Mouse (Mus musculus): ENCODE data around the gene Grb7. TPM values are rescaled to one million over a fixed set of nuclear protein-coding genes. Genes with fewer than 3 reads are reported as not detected.

Gene Grb7
- polyA plus RNA-seq, 1 experiment from 2014 or later = 0.21 TPM

DNA sequence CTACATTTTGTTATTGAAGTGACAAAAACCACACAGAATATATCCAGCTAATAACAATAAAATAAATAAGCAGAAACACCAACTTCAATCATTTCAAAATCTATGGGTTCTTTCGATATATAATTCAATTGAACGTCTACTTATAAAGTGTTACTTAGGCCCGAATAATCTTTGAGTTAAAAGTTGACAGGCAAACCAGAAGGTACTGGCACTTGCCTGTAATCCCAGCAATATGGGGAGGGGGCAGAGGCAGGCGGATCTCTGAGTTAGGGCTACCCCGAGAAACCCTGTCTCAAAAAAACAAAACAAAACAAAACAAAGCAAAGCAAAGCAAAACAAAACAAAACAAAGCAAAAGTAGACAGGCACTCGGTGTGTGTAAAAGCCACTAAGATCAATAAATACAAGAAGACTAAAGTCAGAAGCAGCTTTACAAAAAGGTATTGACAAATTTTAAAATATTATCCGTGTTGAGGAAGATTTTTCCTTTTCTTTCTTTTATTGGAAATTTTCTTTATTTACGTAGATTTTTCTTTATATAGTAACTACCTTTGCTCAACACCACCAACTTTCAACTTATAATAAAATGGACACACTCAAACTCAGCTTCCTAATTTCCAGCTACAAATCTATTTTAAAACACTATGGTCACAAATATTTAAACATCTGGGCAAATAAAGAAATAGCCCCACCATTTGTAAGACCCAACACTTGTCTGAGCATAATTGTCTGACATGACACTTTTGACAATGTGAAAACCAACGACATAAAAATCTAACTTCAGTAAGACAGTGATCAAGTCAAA is 29.6 kb downstream of the Grb7 start:
- no peak overlapping the region for H3K27ac ChIP-seq
- H3K4me1 ChIP-seq = peaks cover 4% of the 10 kb centered on the region; the same call in 1 of the 2 replicates
- ATAC-seq = no peak
- H3K4me3 ChIP-seq = no peak overlapping the region
- H3K27me3 ChIP-seq = no peaks in the 10 kb centered on the region
- H3K36me3 ChIP-seq (ENCODE audit: poor library complexity, severe bottlenecking) = no peaks in the 10 kb centered on the region
- H3K9me3 ChIP-seq (replicated peaks) = no peaks in the 10 kb centered on the region
- no peak overlapping the region for H3K9ac ChIP-seq
- WGBS = 88% methylated on average over 9 of the region's 9 CpGs
- H3K4me2 ChIP-seq = no peak overlapping the region

DNA sequence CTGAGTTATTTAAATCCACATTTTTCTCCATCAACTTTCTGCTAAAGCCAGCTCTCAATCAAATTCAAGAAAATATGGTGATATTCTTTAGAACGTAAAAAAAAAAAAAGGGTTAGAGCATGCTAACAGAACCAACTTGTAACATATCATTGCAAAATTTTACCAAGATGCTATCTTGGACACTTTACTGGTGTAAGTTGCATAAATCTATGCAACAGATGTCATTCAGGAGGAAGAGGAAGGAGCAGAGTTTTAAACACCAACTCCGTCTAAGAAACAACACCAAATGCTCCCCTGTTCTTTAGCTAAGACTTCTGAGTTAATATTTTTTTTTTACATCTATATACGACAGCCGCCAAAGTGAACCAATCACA is 30.2 kb downstream of the Grb7 start:
- ATAC-seq = no peak
- H3K27me3 ChIP-seq = no peaks in the 10 kb centered on the region
- no peaks in the 10 kb centered on the region for H3K9me3 ChIP-seq (replicated peaks)
- no peak overlapping the region for H3K27ac ChIP-seq
- no peak overlapping the region for H3K4me2 ChIP-seq
- H3K36me3 ChIP-seq (ENCODE audit: poor library complexity, severe bottlenecking) = no peaks in the 10 kb centered on the region
- no peak overlapping the region for H3K4me3 ChIP-seq
- no peak overlapping the region for H3K9ac ChIP-seq
- peaks cover 4% of the 10 kb centered on the region; the same call in 1 of the 2 replicates for H3K4me1 ChIP-seq
- 93% methylated on average over 4 of the region's 4 CpGs for WGBS

DNA sequence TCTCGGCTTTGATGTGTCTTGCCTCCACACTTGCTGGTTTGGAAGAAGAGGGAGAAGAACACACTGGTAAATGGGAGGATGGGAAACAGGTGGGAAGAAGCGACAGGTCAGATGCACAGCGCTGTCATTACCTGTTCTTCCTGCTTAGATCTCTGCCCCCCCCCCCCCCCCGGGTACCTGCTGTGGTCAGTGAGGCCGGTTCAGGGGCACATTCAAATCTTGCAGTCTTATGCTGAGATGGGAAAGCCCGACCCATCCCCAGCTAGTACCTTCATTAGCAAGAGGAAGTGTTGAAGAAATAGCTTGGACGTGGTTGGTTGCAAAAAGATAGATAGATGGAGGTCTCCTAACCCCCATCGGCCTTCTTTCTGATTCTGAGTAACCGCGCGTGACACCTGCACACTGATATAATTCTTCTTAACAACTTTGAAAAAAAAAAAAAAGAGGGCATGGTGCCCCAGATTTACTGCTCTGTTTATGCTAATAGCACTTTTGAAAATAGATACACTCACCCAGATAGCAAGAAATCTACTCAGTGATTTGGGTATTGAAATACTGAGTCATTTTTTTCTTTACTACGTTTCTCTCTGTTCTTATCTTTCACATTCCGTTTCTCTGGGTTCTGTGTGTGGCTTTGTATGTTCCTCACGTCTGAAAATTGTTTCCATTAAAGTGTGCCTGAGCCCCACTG is 31.0 kb downstream of the Grb7 start:
- H3K4me2 ChIP-seq = no peak overlapping the region
- H3K9me3 ChIP-seq (replicated peaks) = no peaks in the 10 kb centered on the region
- H3K27me3 ChIP-seq = no peaks in the 10 kb centered on the region
- no peak overlapping the region for H3K9ac ChIP-seq
- ATAC-seq = no peak
- no peaks in the 10 kb centered on the region for H3K36me3 ChIP-seq (ENCODE audit: poor library complexity, severe bottlenecking)
- WGBS = 78% methylated on average over 14 of the region's 14 CpGs
- no peak overlapping the region for H3K27ac ChIP-seq
- peaks cover 4% of the 10 kb centered on the region; the same call in 1 of the 2 replicates for H3K4me1 ChIP-seq
- H3K4me3 ChIP-seq = no peak overlapping the region

DNA sequence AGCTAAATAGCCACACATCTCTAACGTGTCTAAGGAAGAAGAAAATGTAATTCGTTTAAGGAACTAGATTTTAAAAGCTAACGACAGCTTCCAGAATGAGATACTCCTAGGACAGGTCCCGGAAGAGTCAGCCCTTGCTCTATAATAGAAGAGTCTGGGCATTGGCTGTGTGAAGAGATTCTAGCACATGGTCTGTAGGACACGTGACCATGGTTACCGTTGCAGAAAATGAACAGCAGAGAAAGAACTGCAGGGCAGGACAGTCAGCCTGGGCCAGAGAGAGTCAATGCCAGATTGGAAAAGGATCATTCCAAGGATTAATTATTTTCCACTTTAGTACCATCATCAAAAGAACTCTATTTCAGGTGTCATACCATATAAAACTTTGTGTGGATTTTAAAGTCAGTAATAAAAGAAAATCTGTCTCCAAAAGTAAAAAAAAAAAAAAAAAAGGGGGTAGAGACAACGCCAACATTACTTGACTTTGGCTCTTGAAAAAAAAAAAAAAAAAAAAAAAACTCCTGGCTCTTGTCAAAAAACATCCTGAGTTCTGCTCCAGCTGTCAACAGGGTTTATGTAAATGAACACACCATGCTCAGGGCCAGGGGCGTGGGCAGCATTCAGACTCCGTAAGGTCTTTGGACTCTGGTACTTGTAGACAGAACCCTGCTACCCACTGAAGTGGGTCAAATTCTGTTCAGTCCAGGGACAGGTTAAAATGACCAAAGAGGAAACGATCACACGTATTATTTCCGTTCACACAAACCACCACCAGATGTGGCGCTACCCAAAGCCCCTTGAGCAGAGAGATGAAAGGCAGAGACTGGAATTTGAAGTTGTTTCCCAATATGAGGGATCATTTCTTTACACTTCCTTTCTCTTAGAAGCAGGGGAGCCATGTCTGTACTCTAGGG is 33.1 kb downstream of the Grb7 start:
- no peaks in the 10 kb centered on the region for H3K27me3 ChIP-seq
- no peaks in the 10 kb centered on the region for H3K4me1 ChIP-seq
- no peak for ATAC-seq
- no peak overlapping the region for H3K4me2 ChIP-seq
- H3K9ac ChIP-seq = no peak overlapping the region
- no peaks in the 10 kb centered on the region for H3K36me3 ChIP-seq (ENCODE audit: poor library complexity, severe bottlenecking)
- WGBS = 85% methylated on average over 13 of the region's 13 CpGs
- H3K4me3 ChIP-seq = no peak overlapping the region
- no peaks in the 10 kb centered on the region for H3K9me3 ChIP-seq (replicated peaks)
- H3K27ac ChIP-seq = no peak overlapping the region

DNA sequence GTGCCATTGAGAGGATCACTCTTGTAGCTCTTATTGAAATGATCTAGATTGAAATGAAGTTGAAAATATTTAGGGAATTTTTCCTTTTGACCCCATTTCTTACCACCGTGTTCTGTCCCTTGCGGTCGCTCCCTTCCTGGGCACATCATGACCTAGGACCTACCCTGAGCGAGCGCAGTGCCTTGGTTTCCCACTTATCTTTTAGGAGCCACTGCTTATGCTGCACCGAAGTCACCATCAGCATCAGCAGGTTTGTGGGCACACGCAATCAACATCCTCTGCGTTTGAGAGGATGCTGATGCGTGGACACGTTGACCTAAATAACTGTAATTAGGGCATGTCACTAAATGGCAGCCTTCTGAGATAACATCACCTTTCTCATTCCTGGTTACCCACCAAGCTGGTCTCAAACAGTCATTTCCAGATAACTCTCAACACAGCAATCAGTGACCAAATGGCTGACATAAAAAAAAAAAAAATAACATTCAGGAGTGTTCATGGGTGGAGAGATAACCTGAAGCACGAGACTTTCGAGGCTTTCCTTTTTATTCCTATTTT is 33.8 kb downstream of the Grb7 start:
- no peak overlapping the region for H3K4me3 ChIP-seq
- no peak overlapping the region for H3K4me2 ChIP-seq
- no peaks in the 10 kb centered on the region for H3K27me3 ChIP-seq
- no peak for ATAC-seq
- no peak overlapping the region for H3K9ac ChIP-seq
- no peak overlapping the region for H3K27ac ChIP-seq
- H3K9me3 ChIP-seq (replicated peaks) = no peaks in the 10 kb centered on the region
- 91% methylated on average over 12 of the region's 12 CpGs for WGBS
- no peaks in the 10 kb centered on the region for H3K4me1 ChIP-seq
- no peaks in the 10 kb centered on the region for H3K36me3 ChIP-seq (ENCODE audit: poor library complexity, severe bottlenecking)

DNA sequence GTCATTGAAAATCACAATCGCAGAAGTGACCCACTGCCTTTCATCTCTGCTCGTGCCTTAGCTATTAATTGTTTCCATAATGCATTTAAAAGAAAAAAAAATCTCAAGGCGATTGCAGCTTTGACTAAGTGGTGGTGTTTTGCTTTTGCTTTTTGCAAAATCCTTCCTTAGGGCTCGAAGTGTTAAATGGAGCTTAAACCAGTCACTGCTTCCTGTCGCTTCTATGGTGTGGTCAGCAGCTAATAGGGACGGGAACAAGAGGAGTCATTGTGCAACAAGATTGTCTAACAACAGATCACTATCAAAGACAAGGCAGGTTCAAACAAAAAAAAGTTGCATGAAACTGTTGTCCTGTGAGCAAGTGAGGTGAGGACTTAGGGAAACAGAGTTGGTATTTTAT is 35.0 kb downstream of the Grb7 start:
- Histone ChIP-seq H3K27ac (no peak overlapping the region), H3K4me1 (no peaks in the 10 kb centered on the region), H3K9ac (no peak overlapping the region), H3K4me3 (no peak overlapping the region), H3K36me3 (ENCODE audit: poor library complexity, severe bottlenecking) (no peaks in the 10 kb centered on the region), H3K9me3 (replicated peaks) (no peaks in the 10 kb centered on the region), H3K4me2 (no peak overlapping the region), H3K27me3 (peaks cover 4% of the 10 kb centered on the region; the same call in 1 of the 2 replicates)
- 58% methylated on average over 6 of the region's 6 CpGs for WGBS
- ATAC-seq = no peak

DNA sequence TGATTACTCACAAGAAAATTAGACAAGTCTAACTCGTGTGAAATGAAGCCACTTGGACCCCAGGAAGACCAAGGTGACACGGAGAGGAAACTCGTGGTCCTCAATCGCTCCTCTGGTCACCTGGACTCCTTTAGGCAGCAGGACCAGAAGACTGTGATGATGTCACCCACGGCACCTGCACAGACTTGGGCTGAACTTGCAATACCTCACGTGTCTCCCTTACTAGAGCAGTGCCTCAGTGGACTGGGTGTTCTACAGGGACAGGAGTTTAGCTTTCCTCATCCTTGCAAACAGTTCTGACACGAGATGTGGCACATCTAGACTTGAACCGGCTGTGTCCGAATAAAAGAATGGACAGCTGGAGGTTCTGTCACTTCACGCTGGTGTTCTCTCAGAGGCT is 35.9 kb downstream of the Grb7 start:
- Histone ChIP-seq H3K9me3 (replicated peaks) (no peaks in the 10 kb centered on the region), H3K4me2 (no peak overlapping the region), H3K4me3 (no peak overlapping the region), H3K4me1 (no peaks in the 10 kb centered on the region), H3K27ac (no peak overlapping the region), H3K36me3 (ENCODE audit: poor library complexity, severe bottlenecking) (no peaks in the 10 kb centered on the region), H3K9ac (no peak overlapping the region), H3K27me3 (peaks cover 4% of the 10 kb centered on the region; the same call in 1 of the 2 replicates)
- ATAC-seq = no peak
- WGBS = 82% methylated on average over 10 of the region's 10 CpGs

DNA sequence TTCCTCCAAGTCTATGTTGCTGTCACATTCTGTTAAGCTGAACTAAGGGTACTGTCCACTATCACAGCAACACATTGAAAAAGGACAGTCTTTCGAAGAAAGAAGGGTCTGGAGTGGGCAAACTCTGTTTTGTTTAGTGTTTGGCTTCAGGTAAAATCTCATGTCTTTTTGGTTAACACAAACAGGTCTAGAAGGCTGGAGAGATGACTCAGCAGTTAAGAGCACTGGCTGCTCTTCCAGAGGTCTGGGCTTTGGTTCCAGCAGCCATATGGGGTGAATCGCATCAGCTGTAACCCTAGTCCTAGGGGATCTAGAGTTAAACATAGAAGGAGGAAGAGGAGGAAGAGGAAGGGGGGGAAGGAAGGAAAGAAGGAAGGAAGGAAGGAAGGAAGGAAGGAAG is 39.6 kb downstream of the Grb7 start:
- H3K27me3 ChIP-seq = peaks cover 4% of the 10 kb centered on the region; the same call in 1 of the 2 replicates
- H3K9ac ChIP-seq = no peak overlapping the region
- H3K4me1 ChIP-seq = peaks cover 5% of the 10 kb centered on the region; the same call in 1 of the 2 replicates
- 87% methylated on average over 2 of the region's 2 CpGs for WGBS
- H3K27ac ChIP-seq = no peak overlapping the region
- no peak overlapping the region for H3K4me3 ChIP-seq
- H3K9me3 ChIP-seq (replicated peaks) = no peaks in the 10 kb centered on the region
- H3K36me3 ChIP-seq (ENCODE audit: poor library complexity, severe bottlenecking) = no peaks in the 10 kb centered on the region
- ATAC-seq = no peak
- H3K4me2 ChIP-seq = no peak overlapping the region

DNA sequence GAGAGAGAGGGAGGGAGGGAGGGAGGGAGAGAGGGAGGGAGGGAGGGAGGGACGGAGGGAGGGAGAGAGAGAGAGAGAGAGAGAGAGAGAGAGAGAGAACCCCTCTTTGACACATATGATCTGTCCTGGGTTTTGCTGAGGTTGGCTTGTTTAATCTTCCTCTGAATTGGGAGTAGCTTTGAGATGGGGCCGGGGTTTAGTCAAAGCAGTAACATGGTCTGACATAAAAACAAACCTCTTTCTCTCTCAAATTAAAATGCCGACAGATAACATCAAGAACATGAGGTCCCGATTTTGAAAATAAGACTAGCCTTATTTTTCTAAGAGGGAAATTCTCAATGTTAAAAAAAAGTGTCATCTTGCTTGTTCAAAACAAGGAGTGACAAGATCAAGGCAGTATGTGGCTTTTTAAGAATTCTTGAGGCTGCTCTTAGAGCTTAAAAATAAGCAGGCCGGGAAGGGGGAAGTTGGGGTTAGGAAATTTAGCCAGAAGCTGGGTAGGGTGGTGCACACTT is 41.4 kb downstream of the Grb7 start:
- H3K36me3 ChIP-seq (ENCODE audit: poor library complexity, severe bottlenecking) = no peaks in the 10 kb centered on the region
- no peak overlapping the region for H3K4me2 ChIP-seq
- H3K27ac ChIP-seq = no peak overlapping the region
- peaks cover 11% of the 10 kb centered on the region; the same call in 1 of the 2 replicates for H3K27me3 ChIP-seq
- H3K4me3 ChIP-seq = no peak overlapping the region
- H3K9me3 ChIP-seq (replicated peaks) = no peaks in the 10 kb centered on the region
- no peak overlapping the region for H3K9ac ChIP-seq
- H3K4me1 ChIP-seq = peaks cover 5% of the 10 kb centered on the region; the same call in 1 of the 2 replicates
- no peak for ATAC-seq
- WGBS = 83% methylated on average over 5 of the region's 5 CpGs

DNA sequence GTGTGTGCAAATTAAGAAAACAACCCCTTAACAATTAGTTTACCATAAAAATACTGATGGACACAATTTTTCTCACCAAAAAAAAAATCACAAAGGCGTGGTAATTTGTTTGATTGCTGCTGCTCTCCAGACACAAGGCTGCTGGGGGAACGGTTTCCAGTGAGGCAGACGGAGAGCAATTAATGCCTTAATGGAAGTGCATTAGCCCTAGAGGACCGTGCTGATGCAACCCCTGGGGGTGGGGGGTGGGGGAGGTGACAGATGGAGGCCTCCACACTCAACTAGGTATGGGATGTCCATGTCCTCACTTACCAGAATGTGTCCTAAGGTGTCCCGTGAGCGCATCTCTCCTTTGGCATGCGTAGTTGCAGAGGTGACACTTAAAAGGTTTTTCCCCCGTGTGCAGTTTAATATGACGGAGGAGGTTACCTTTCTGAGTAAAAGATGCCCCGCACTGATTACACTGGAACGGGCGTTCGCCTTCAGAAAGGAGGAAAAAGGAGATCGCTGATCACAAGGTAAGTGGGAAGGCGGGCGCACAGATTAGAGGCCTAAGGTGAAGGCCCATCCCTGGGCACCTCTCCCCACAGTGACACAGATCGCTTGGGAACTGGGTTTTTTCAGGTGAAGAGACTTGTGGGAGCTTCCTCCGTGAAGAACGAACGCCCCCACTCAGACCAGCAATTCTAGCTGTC is 42.5 kb downstream of the Grb7 start:
- Histone ChIP-seq H3K4me1 (peaks cover 5% of the 10 kb centered on the region; the same call in 1 of the 2 replicates), H3K27ac (no peak overlapping the region), H3K4me3 (no peak overlapping the region), H3K36me3 (ENCODE audit: poor library complexity, severe bottlenecking) (no peaks in the 10 kb centered on the region), H3K9ac (no peak overlapping the region), H3K9me3 (replicated peaks) (no peaks in the 10 kb centered on the region), H3K27me3 (peaks cover 20% of the 10 kb centered on the region; the same call in 1 of the 2 replicates), H3K4me2 (no peak overlapping the region)
- ATAC-seq = no peak
- WGBS = 65% methylated on average over 20 of the region's 20 CpGs

DNA sequence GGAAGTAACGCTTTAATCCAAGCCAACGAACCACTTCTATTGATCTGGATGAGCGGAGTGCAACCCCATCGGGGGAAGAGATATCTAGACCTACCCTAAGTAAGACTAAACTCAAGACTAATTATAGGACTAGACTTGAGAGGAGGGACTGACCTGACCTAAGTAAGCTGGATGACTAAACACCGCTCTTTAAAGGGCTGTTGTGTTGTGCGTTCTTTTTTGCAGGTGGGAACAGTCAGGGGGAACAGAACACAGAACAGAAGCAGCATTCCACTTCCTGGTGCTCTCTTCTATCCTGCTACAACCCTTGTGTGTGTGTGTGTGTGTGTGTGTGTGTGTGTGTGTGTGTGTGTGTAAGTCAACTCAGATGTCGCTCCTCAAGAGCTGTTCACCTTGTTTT is 45.4 kb downstream of the Grb7 start:
- H3K27me3 ChIP-seq = peaks cover 44% of the 10 kb centered on the region
- ATAC-seq = no peak
- 83% methylated on average over 7 of the region's 7 CpGs for WGBS
- no peak overlapping the region for H3K27ac ChIP-seq
- H3K4me3 ChIP-seq = no peak overlapping the region
- H3K36me3 ChIP-seq (ENCODE audit: poor library complexity, severe bottlenecking) = no peaks in the 10 kb centered on the region
- no peak overlapping the region for H3K9ac ChIP-seq
- H3K9me3 ChIP-seq (replicated peaks) = no peaks in the 10 kb centered on the region
- H3K4me1 ChIP-seq = peaks cover 5% of the 10 kb centered on the region; the same call in 1 of the 2 replicates
- no peak overlapping the region for H3K4me2 ChIP-seq

All from forebrain, embryonic 13.5 days (tissue).